Mouse (Mus musculus) midbrain, embryonic 11.5 days (tissue): ENCODE data around the gene Sdf2. TPM values are rescaled to one million over a fixed set of nuclear protein-coding genes. Genes with fewer than 3 reads are reported as not detected.

ENCODE experiments used
- polyA plus RNA-seq: library from polyadenylated mRNA; unstranded; fragments of >200 nt; fragmentation: Nextera tagmentation; extraction: Ambion mirVana; gene quantifications from 2 replicates; pipeline ENCODE4 v1.2.1, GENCODE M21; 2014

Gene Sdf2
- polyA plus RNA-seq, 1 experiment from 2014 or later: 58.5 TPM

Other genes starting within 250 kb of the Sdf2 start
- 17.4 and 18.0 TPM in 2 replicates for gene Dhrs13, start 213.5 kb upstream of the Sdf2 start, polyA plus RNA-seq
- gene Flot2, start 207.8 kb upstream of the Sdf2 start, polyA plus RNA-seq: 52.7 and 57.6 TPM in 2 replicates
- gene Eral1, start 165.4 kb upstream of the Sdf2 start, polyA plus RNA-seq: 39.0 and 39.6 TPM in 2 replicates
- 26.5 and 26.6 TPM in 2 replicates for gene Fam222b, start 151.1 kb upstream of the Sdf2 start, polyA plus RNA-seq
- gene Traf4, start 80.2 kb upstream of the Sdf2 start, polyA plus RNA-seq: 72.0 and 79.7 TPM in 2 replicates
- 6.4 and 7.1 TPM in 2 replicates for gene Nek8, start 69.1 kb upstream of the Sdf2 start, polyA plus RNA-seq
- gene Tlcd1, start 69.0 kb upstream of the Sdf2 start, polyA plus RNA-seq: 7.9 and 8.5 TPM in 2 replicates
- gene Rpl23a, start 62.2 kb upstream of the Sdf2 start, polyA plus RNA-seq: 1,223 and 1,245 TPM in 2 replicates
- gene Rab34, start 57.3 kb upstream of the Sdf2 start, polyA plus RNA-seq: 54.7 and 55.1 TPM in 2 replicates
- gene Proca1, start 52.4 kb upstream of the Sdf2 start, polyA plus RNA-seq: 0.99 and 1.0 TPM in 2 replicates
- 25.2 and 25.5 TPM in 2 replicates for gene Supt6, start 241 bp downstream of the Sdf2 start, polyA plus RNA-seq
- 61.2 and 70.4 TPM in 2 replicates for gene 2610507B11Rik, start 16.0 kb downstream of the Sdf2 start, polyA plus RNA-seq
- 0.27 and 0.37 TPM in 2 replicates for gene BC030499, start 45.1 kb downstream of the Sdf2 start, polyA plus RNA-seq
- 51.5 and 57.1 TPM in 2 replicates for gene Spag5, start 55.8 kb downstream of the Sdf2 start, polyA plus RNA-seq
- gene Aldoc, start 77.2 kb downstream of the Sdf2 start, polyA plus RNA-seq: 1.0 and 1.3 TPM in 2 replicates
- gene Pigs, start 82.7 kb downstream of the Sdf2 start, polyA plus RNA-seq: 50.9 and 56.3 TPM in 2 replicates
- gene Unc119, start 97.7 kb downstream of the Sdf2 start, polyA plus RNA-seq: 63.4 and 71.7 TPM in 2 replicates
- gene Foxn1, start 140.8 kb downstream of the Sdf2 start, polyA plus RNA-seq: not detected in 2 replicates
- not detected in 2 replicates for gene Slc13a2, start 176.5 kb downstream of the Sdf2 start, polyA plus RNA-seq
- gene Slc46a1, start 220.0 kb downstream of the Sdf2 start, polyA plus RNA-seq: 20.5 TPM in 2 replicates